Mouse (Mus musculus) hindbrain, embryonic 12.5 days (tissue): ENCODE results near the gene Rgs2. TPM values are rescaled to one million over a fixed set of nuclear protein-coding genes. Genes with fewer than 3 reads are reported as not detected.

Experiments used
- ATAC-seq: fragments of 200-750 bp; cut with Nextera tagmentation; 2 replicates; pipeline ENCODE4 v1.8.0; 2017; ENCODE audit warnings: moderate TSS enrichment; ENCODE audit not compliant: low FRiP score
- H3K27ac ChIP-seq: fragments of 300-500 bp; sonication (generic); 2 replicates; pipeline ENCODE4 v1.5.1; 2016; ENCODE audit warnings: mild to moderate bottlenecking
- H3K27me3 ChIP-seq: fragments of 300-500 bp; sonication (generic); 2 replicates; pipeline ENCODE4 v1.6.1; 2016; ENCODE audit warnings: mild to moderate bottlenecking
- H3K36me3 ChIP-seq: fragments of 300-500 bp; sonication (generic); 2 replicates; pipeline ENCODE4 v1.6.1; 2016; ENCODE audit warnings: mild to moderate bottlenecking
- H3K4me1 ChIP-seq: fragments of 300-500 bp; sonication (generic); 2 replicates; pipeline ENCODE4 v1.6.1; 2016
- H3K4me2 ChIP-seq: fragments of 300-500 bp; sonication (generic); replicated peaks from 2 replicates; pipeline ENCODE4 v1.6.1; 2016; ENCODE audit warnings: mild to moderate bottlenecking
- H3K4me3 ChIP-seq: fragments of 300-500 bp; sonication (generic); 2 replicates; pipeline ENCODE4 v1.5.1; 2016; ENCODE audit warnings: mild to moderate bottlenecking
- H3K9ac ChIP-seq: fragments of 300-500 bp; sonication (generic); 2 replicates; pipeline ENCODE4 v1.6.1; 2016; ENCODE audit warnings: mild to moderate bottlenecking, moderate library complexity
- H3K9me3 ChIP-seq: fragments of 300-500 bp; sonication (generic); replicated peaks from 2 replicates; pipeline ENCODE4 v1.6.1; 2016; ENCODE audit warnings: mild to moderate bottlenecking
- WGBS: fragments of 180-500 bp; shearing (Covaris S2); methylation state at CpG from one replicate; pipeline ENCODE4 v1.1.7; 2016; 5-methylcytosine and 5-hydroxymethylcytosine counted together
- polyA plus RNA-seq: library from polyadenylated mRNA; unstranded; fragments of >200 nt; fragmentation: Nextera tagmentation; extraction: Ambion mirVana; gene quantifications from 2 replicates; pipeline ENCODE4 v1.2.1, GENCODE M21; 2016

The Rgs2 gene
- polyA plus RNA-seq, 1 experiment from 2014 or later = 108 TPM

DNA sequence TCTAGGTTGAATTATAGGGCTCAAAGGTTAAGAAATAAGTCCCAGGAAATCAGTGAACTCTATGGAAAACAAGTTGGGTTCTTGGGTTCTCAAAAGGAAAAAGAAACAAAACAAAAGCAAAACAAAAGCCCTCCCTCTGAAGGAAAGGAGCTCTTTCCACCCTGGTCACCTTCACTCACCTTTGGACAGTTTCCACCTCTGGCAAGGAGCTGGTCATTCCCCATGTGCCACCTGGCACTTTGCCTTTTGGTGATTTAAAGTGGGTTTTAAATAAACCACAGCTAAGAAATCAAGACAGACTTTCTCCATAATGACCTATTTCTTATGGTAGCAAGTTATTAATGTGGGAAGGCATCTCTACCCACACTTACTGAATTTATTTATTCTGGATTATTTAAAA is 23.1 kb downstream of the Rgs2 start:
- H3K27ac ChIP-seq = no peak overlapping the region
- no peaks in the 10 kb centered on the region for H3K4me1 ChIP-seq
- no peak for ATAC-seq
- H3K27me3 ChIP-seq = no peaks in the 10 kb centered on the region
- H3K9ac ChIP-seq = no peak overlapping the region
- H3K9me3 ChIP-seq = no peaks in the 10 kb centered on the region
- no peak overlapping the region for H3K4me3 ChIP-seq
- H3K4me2 ChIP-seq = no peak overlapping the region
- H3K36me3 ChIP-seq = no peaks in the 10 kb centered on the region

GRCm38 (mm10) chr1:143974637-143975036 is 29.3 kb downstream of the Rgs2 start:
- no peak for ATAC-seq
- H3K4me2 ChIP-seq = no peak overlapping the region
- H3K9me3 ChIP-seq = no peaks in the 10 kb centered on the region
- no peak overlapping the region for H3K4me3 ChIP-seq
- 96% methylated on average over 2 of the region's 2 CpGs for WGBS
- H3K36me3 ChIP-seq = no peaks in the 10 kb centered on the region
- H3K9ac ChIP-seq = no peak overlapping the region
- no peaks in the 10 kb centered on the region for H3K4me1 ChIP-seq
- no peak overlapping the region for H3K27ac ChIP-seq
- no peaks in the 10 kb centered on the region for H3K27me3 ChIP-seq

GRCm38 (mm10) chr1:143962301-143962700 is 41.7 kb downstream of the Rgs2 start:
- no peak for ATAC-seq
- Histone ChIP-seq H3K36me3 (no peaks in the 10 kb centered on the region), H3K27ac (no peak overlapping the region), H3K27me3 (no peaks in the 10 kb centered on the region), H3K9me3 (no peaks in the 10 kb centered on the region), H3K4me2 (no peak overlapping the region), H3K4me3 (no peak overlapping the region), H3K9ac (no peak overlapping the region), H3K4me1 (no peaks in the 10 kb centered on the region)
- WGBS = 86% methylated on average over 3 of the region's 3 CpGs

DNA sequence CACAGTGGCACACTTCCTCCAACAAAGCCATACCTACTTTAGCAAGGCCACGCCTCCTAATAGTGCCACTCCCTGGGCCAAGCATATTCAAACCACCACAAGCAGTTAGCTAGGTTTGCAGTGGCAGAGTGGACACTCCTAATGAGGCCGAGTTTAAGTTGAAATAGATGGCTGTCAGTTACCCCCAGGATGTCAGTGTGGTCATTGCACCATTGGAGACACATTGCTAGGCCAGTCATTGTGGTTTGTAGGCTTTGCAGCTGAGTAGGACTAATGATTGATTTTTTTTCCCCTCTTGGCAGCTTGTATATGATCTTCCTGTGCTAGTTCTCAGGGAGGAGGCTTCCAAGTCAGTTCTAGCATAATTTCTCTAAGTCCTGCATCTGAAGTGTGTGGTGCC is 43.6 kb downstream of the Rgs2 start:
- Histone ChIP-seq H3K4me2 (no peak overlapping the region), H3K27me3 (no peaks in the 10 kb centered on the region), H3K4me1 (no peaks in the 10 kb centered on the region), H3K9me3 (no peaks in the 10 kb centered on the region), H3K36me3 (no peaks in the 10 kb centered on the region), H3K4me3 (no peak overlapping the region), H3K27ac (no peak overlapping the region), H3K9ac (no peak overlapping the region)
- no peak for ATAC-seq
- 92% methylated on average over 2 of the region's 2 CpGs for WGBS

- Histone ChIP-seq H3K4me2 (no peak overlapping the region), H3K9me3 (no peaks in the 10 kb centered on the region), H3K4me1 (no peaks in the 10 kb centered on the region), H3K9ac (no peak overlapping the region), H3K27me3 (no peaks in the 10 kb centered on the region), H3K36me3 (no peaks in the 10 kb centered on the region), H3K27ac (no peak overlapping the region), H3K4me3 (no peak overlapping the region)
- WGBS = 90% methylated on average over 1 of the region's 1 CpGs
- no peak for ATAC-seq
Measured at GRCm38 (mm10) chr1:143956090-143956489, 47.9 kb downstream of the Rgs2 start.

DNA sequence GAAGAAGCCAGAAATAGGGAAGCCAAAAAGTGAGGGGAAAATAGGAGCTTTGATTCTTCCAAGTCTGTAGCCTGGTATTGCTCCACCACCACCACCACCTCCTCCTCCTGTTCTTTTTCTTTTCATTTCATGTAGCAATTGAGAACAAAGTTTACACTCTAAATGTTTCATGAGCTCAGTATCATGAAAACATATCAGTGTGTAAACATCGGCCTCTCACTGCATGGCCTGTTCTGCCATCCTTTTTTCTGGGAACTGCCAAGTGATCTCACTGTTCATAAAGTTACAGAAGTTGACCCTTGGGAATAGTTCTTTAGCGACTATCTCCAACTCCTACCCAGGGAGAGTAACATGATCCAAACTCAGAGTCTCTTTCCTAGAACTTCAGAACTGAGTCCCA is 51.1 kb downstream of the Rgs2 start:
- WGBS = 82% methylated on average over 2 of the region's 2 CpGs
- no peak for ATAC-seq
- no peak overlapping the region for H3K4me3 ChIP-seq

More for the DNA sequence above, 51.1 kb downstream of the Rgs2 start:
- Histone ChIP-seq H3K9ac (no peak overlapping the region), H3K27ac (no peak overlapping the region), H3K36me3 (no peaks in the 10 kb centered on the region), H3K9me3 (no peaks in the 10 kb centered on the region), H3K4me1 (no peaks in the 10 kb centered on the region), H3K27me3 (no peaks in the 10 kb centered on the region), H3K4me2 (no peak overlapping the region)

Other genes with a start within 250 kb of the Rgs2 start
- gene Trove2, start 227.1 kb downstream of the Rgs2 start, polyA plus RNA-seq = 47.1 and 51.9 TPM in 2 replicates
- 72.9 and 73.0 TPM in 2 replicates for gene Uchl5, start 226.9 kb downstream of the Rgs2 start, polyA plus RNA-seq
- gene Rgs13, start 173.2 kb upstream of the Rgs2 start, polyA plus RNA-seq = 0.68 and 1.6 TPM in 2 replicates
- gene Rgs1, start 245.1 kb upstream of the Rgs2 start, polyA plus RNA-seq = 0.05 TPM in 1 of 2 replicates, not detected in the other